18 mouse cellular contexts compared by ENCODE assay signal in genomic region chr7:139896271-139896670, GRCm38 (mm10). TPM values are rescaled to one million over a fixed set of nuclear protein-coding genes. Genes with fewer than 3 reads are reported as not detected.
DNase-seq lines count a peak whose midpoint lies in the region; ATAC-seq and TF ChIP-seq lines count a peak whose summit lies in the region.
"Had no signal": no experiment of that assay in that cellular context is flagged by ENCODE, and none has a peak within 500 bp of the region (broad histone marks: within the 10 kb centered on the region; RNA-seq: fewer than 3 reads in every experiment).

No protein-coding gene starts in this region.

- peak overlapping the region; percentile 98 for H3K27ac ChIP-seq in cerebellum, adult 2 months (ENCODE audit: insufficient read depth, low read length)
- no peak overlapping the region for H3K27ac ChIP-seq in hindbrain, embryonic 13.5 days
- no peak overlapping the region for H3K27ac ChIP-seq in hindbrain, embryonic 11.5 days (ENCODE audit: low read depth, low read length)
- no peak overlapping the region for H3K27ac ChIP-seq in hindbrain, embryonic 15.5 days (replicated peaks)
- no peak overlapping the region for H3K27ac ChIP-seq in neural tube, embryonic 13.5 days (replicated peaks)
- H3K27ac ChIP-seq: liver, embryonic 15.5 days; stomach, postnatal 0 days had no signal

- peak overlapping the region; percentile 99 for H3K4me3 ChIP-seq in cerebellum, adult 2 months (replicated peaks; ENCODE audit: insufficient read depth, low read depth, low read length)
- no peak overlapping the region for H3K4me3 ChIP-seq in hindbrain, embryonic 13.5 days
- H3K4me3 ChIP-seq in hindbrain, embryonic 11.5 days (ENCODE audit: low read depth, low read length): no peak overlapping the region
- peak overlapping the region; percentile 55; the same call in 1 of the 2 replicates for H3K4me3 ChIP-seq in hindbrain, embryonic 15.5 days
- peak overlapping the region; percentile 57; the same call in 1 of the 2 replicates for H3K4me3 ChIP-seq in neural tube, embryonic 13.5 days
- H3K4me3 ChIP-seq: liver, embryonic 15.5 days; myocyte had no signal

- no peak for TF ChIP-seq CTCF in cerebellum, adult 2 months (IDR thresholded peaks at IDR 0.05; ENCODE audit: borderline replicate concordance, insufficient read depth, low read depth, low read length)

- peak overlapping the region; percentile 82; the same call in 1 of the 2 replicates for H3K9ac ChIP-seq in hindbrain, embryonic 13.5 days
- no peak overlapping the region for H3K9ac ChIP-seq in hindbrain, embryonic 11.5 days (ENCODE audit: low read depth, low read length)
- H3K9ac ChIP-seq in hindbrain, embryonic 15.5 days: no peak overlapping the region; the same call in 1 of the 2 replicates
- no peak overlapping the region for H3K9ac ChIP-seq in neural tube, embryonic 13.5 days
- H3K9ac ChIP-seq: liver, embryonic 15.5 days had no signal

- peaks cover 49% of the 10 kb centered on the region for H3K4me1 ChIP-seq in cerebellum, adult 2 months (ENCODE audit: control insufficient read depth, insufficient read depth, low read length)
- H3K4me1 ChIP-seq in hindbrain, embryonic 13.5 days (replicated peaks): peaks cover 24% of the 10 kb centered on the region
- H3K4me1 ChIP-seq in hindbrain, embryonic 11.5 days (replicated peaks; ENCODE audit: control insufficient read depth, insufficient read depth, low read length): no peaks in the 10 kb centered on the region; the same call in 1 of the 2 replicates
- H3K4me1 ChIP-seq in hindbrain, embryonic 15.5 days (replicated peaks): peaks cover 23% of the 10 kb centered on the region
- peaks cover 20% of the 10 kb centered on the region for H3K4me1 ChIP-seq in neural tube, embryonic 13.5 days (replicated peaks)
- H3K4me1 ChIP-seq: liver, embryonic 15.5 days had no signal

- WGBS in cerebellum, adult 2 months: 17% methylated on average over 7 of the region's 7 CpGs
- 75% methylated on average over 7 of the region's 7 CpGs for WGBS in hindbrain, embryonic 13.5 days
- 84% methylated on average over 7 of the region's 7 CpGs for WGBS in hindbrain, embryonic 11.5 days
- 82% methylated on average over 7 of the region's 7 CpGs for WGBS in hindbrain, embryonic 15.5 days
- WGBS in neural tube, embryonic 13.5 days: 73% methylated on average over 7 of the region's 7 CpGs

- no peaks in the 10 kb centered on the region for H3K27me3 ChIP-seq in cerebellum, adult 2 months (ENCODE audit: control insufficient read depth, insufficient read depth, low read length)
- peaks cover 43% of the 10 kb centered on the region for H3K27me3 ChIP-seq in hindbrain, embryonic 13.5 days
- H3K27me3 ChIP-seq in hindbrain, embryonic 11.5 days (ENCODE audit: control insufficient read depth, insufficient read depth, low read length): peaks cover 24% of the 10 kb centered on the region
- H3K27me3 ChIP-seq in hindbrain, embryonic 15.5 days: peaks cover 9% of the 10 kb centered on the region; the same call in 1 of the 2 replicates
- H3K27me3 ChIP-seq in neural tube, embryonic 13.5 days: peaks cover 48% of the 10 kb centered on the region

- no peak for TF ChIP-seq POLR2A in cerebellum, adult 2 months (IDR thresholded peaks at IDR 0.05; ENCODE audit: borderline replicate concordance, insufficient read depth, low read length)

- no peak for ATAC-seq in cerebellum, adult (ENCODE audit: insufficient number of reproducible peaks, low FRiP score, low TSS enrichment)
- no peak for ATAC-seq in hindbrain, embryonic 13.5 days (ENCODE audit: low FRiP score)
- ATAC-seq in hindbrain, embryonic 11.5 days (ENCODE audit: low FRiP score): no peak
- ATAC-seq in hindbrain, embryonic 15.5 days (ENCODE audit: low FRiP score, low read depth): no peak
- no peak for ATAC-seq in neural tube, embryonic 13.5 days (ENCODE audit: low read depth)
- ATAC-seq: lung, postnatal 0 days had no signal

- H3K4me2 ChIP-seq in hindbrain, embryonic 13.5 days: peak overlapping the region; percentile 86
- no peak overlapping the region for H3K4me2 ChIP-seq in hindbrain, embryonic 11.5 days (replicated peaks; ENCODE audit: low read depth, low read length)
- peak overlapping the region; percentile 74 for H3K4me2 ChIP-seq in hindbrain, embryonic 15.5 days
- peak overlapping the region; percentile 82; the same call in 1 of the 2 replicates for H3K4me2 ChIP-seq in neural tube, embryonic 13.5 days
- H3K4me2 ChIP-seq: liver, embryonic 15.5 days had no signal

- no peaks in the 10 kb centered on the region for H3K36me3 ChIP-seq in hindbrain, embryonic 13.5 days
- no peaks in the 10 kb centered on the region for H3K36me3 ChIP-seq in hindbrain, embryonic 11.5 days (ENCODE audit: control insufficient read depth, insufficient read depth, low read length)
- H3K36me3 ChIP-seq in hindbrain, embryonic 15.5 days: no peaks in the 10 kb centered on the region
- no peaks in the 10 kb centered on the region for H3K36me3 ChIP-seq in neural tube, embryonic 13.5 days
- H3K36me3 ChIP-seq: liver, embryonic 15.5 days had no signal

- peak in 1 of 2 experiments; percentile 57 for DNase-seq in cerebellum, adult 2 months
- no peak for DNase-seq in hindbrain, embryonic 11.5 days (ENCODE audit: low spot score)
- no peak for DNase-seq in frontal cortex, postnatal 10 days (ENCODE audit: low spot score in 2 of 2)
- no peak for DNase-seq in frontal cortex, postnatal 14 days (ENCODE audit: low spot score in 2 of 2)
- DNase-seq: gastrocnemius, postnatal 25 days; kidney, adult 2 months; kidney, postnatal 14 days; layer of hippocampus, adult 9-11 months; right cerebral cortex, postnatal 25 days; thymus, postnatal 14 days had no signal

- no peaks in the 10 kb centered on the region for H3K9me3 ChIP-seq in hindbrain, embryonic 13.5 days
- H3K9me3 ChIP-seq in hindbrain, embryonic 11.5 days (ENCODE audit: control insufficient read depth, low read length): no peaks in the 10 kb centered on the region
- no peaks in the 10 kb centered on the region for H3K9me3 ChIP-seq in hindbrain, embryonic 15.5 days
- no peaks in the 10 kb centered on the region for H3K9me3 ChIP-seq in neural tube, embryonic 13.5 days
- H3K9me3 ChIP-seq: liver, embryonic 15.5 days had no signal

RNA-seq across cellular contexts. Expression of gene Kndc1, which starts 1.8 kb away (rescaled TPM):
- 139 and 160 TPM in 2 replicates for polyA plus RNA-seq in cerebellum, adult 2 months (2012; rRNA removed)
- 8.3 and 10.0 TPM in 2 replicates for polyA plus RNA-seq in hindbrain, embryonic 13.5 days (2015; fragmentation: Nextera tagmentation; extraction: Ambion mirVana)
- 1.2 and 1.4 TPM in 2 replicates for polyA plus RNA-seq in hindbrain, embryonic 11.5 days (2014; fragmentation: Nextera tagmentation; extraction: Ambion mirVana)
- polyA plus RNA-seq in hindbrain, embryonic 15.5 days (2015; fragmentation: Nextera tagmentation; extraction: Ambion mirVana): 14.6 and 18.1 TPM in 2 replicates
- polyA plus RNA-seq in neural tube, embryonic 13.5 days (2015; fragmentation: Nextera tagmentation; extraction: Ambion mirVana): 5.8 and 6.0 TPM in 2 replicates
- polyA plus RNA-seq: liver, embryonic 15.5 days had no signal

RNA-seq across cellular contexts. Expression of gene Utf1, which starts 47.3 kb away (rescaled TPM):
- polyA plus RNA-seq in cerebellum, adult 2 months (2012; rRNA removed): 0.16 TPM in 1 of 2 replicates, not detected in the other
- not detected in 2 replicates for polyA plus RNA-seq in hindbrain, embryonic 13.5 days (2015; fragmentation: Nextera tagmentation; extraction: Ambion mirVana)
- polyA plus RNA-seq in hindbrain, embryonic 11.5 days (2014; fragmentation: Nextera tagmentation; extraction: Ambion mirVana): not detected in 2 replicates
- not detected in 2 replicates for polyA plus RNA-seq in hindbrain, embryonic 15.5 days (2015; fragmentation: Nextera tagmentation; extraction: Ambion mirVana)
- not detected in 2 replicates for polyA plus RNA-seq in neural tube, embryonic 13.5 days (2015; fragmentation: Nextera tagmentation; extraction: Ambion mirVana)
- polyA plus RNA-seq: liver, embryonic 15.5 days; lung, postnatal 0 days; myocyte; stomach, postnatal 0 days had no signal

Comparison
In these comparisons a context has a peak if more than half of its experiments do, and no peak if none do; other contexts are left out.
1. H3K4me3 ChIP-seq: peak in cerebellum, adult 2 months (single experiment), hindbrain, embryonic 15.5 days (single experiment) and neural tube, embryonic 13.5 days (single experiment); none in hindbrain, embryonic 13.5 days (single experiment) and hindbrain, embryonic 11.5 days (single experiment).